Mouse (Mus musculus): ENCODE data around the gene Npr2.
"Not testable (repeated sequence)": the region's sequence is repeated elsewhere in the genome, so short reads cannot be mapped to it uniquely, and the experiment has no call there.

Gene Npr2

DNA sequence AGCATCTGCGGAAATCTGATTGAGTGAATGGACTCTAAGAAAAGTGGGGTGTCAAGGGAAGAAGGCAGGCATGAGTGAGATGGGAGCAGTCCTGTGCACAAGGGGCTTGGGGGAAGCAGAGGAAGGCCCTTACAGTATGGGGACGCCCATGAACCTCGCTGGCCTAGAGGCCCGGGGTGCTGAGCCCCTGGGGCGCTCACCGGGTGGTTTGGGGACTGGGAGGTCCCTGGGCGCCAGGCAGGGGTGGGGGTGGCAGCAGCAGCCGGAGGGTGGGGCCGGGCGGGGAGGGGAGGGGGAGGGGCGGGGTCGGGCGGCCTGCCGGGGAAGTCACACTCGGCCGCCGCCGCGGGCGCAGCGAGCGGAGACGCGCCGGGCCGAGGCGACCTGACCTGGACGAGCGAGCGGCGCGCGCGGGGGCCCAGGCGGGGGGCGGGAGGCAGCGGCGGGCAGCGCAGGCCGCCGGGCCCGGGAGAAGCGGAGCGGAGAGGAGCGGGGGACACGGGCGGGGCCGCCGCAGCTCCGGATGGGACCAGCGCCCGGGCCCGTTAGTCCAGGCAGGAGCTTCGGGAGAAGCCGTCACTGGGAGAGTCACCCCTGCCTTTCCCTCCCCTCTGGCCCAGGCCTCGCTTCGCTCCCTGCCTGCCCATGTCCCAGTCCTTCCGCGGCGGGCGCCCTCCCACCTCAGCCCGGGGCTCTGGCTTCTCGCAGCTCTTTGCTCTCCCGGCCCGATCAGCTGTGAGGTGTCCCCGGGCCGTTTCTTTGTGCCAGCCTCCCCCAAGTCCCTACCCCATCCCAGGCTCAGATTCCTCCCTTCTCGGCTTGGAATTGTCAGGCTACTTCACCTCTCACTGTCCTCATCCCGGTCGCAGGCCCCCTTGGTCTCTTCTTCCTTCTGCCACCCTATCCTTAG lies at the start of gene Npr2:
Gene Npr2, plus strand, starts transcription at position 890 of the 910 bp plus-strand sequence.
- DNase-seq, result peak; percentile 59

- DNase-seq, result no peak
Measured at GRCm38 (mm10) chr4:43582241-43582640, 49.5 kb upstream of the Npr2 start.

DNA sequence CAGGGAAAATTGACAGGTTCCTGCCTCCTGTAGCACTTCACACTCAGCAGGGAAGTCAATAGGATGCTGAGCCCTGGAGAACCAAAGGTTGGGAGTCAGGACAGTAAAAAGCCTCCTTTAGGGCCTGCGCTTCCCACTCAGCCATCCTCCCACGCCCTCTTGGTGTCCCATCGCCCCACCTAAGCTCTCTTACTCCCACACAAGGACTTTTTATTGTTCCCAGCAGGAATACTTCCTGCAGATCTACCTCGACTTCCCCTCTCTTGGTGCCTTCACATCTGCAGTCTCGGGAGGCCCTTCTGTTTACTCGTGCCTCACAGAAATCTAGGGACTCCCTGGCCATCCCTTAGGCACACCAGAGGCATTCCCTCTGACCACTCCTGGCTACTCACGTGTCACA lies 48.3 kb upstream of the Npr2 start:
- no peak for DNase-seq

- DNase-seq, result no peak
Measured at GRCm38 (mm10) chr4:43584444-43585416, 47.0 kb upstream of the Npr2 start, which contains the start of gene Msmp. Gene Msmp, minus strand, starts transcription at chr4:43584494.

- DNase-seq, result no peak
Measured at GRCm38 (mm10) chr4:43585682-43586081, 46.1 kb upstream of the Npr2 start.

- DNase-seq, result no peak
Measured at GRCm38 (mm10) chr4:43586411-43586810, 45.3 kb upstream of the Npr2 start.

DNA sequence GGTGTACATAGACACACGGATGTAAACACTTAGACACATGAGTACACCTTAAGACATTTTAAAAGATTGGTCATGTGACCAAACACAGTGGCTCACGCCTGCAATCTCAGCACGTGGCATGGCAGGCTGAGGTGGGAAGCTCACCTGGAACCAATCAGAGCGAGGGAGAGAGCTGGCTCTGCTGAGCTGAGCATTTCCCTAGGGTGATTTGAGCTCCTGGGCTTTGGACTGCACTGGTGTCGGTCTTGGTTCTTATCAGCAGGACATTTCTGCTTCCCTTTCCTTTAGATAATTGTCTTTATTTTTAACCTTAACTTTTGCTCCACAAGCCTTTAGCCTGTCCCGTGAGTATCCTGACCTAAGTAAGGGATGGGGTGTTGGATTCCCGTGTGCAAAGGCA lies 44.1 kb upstream of the Npr2 start:
- DNase-seq, result no peak

DNA sequence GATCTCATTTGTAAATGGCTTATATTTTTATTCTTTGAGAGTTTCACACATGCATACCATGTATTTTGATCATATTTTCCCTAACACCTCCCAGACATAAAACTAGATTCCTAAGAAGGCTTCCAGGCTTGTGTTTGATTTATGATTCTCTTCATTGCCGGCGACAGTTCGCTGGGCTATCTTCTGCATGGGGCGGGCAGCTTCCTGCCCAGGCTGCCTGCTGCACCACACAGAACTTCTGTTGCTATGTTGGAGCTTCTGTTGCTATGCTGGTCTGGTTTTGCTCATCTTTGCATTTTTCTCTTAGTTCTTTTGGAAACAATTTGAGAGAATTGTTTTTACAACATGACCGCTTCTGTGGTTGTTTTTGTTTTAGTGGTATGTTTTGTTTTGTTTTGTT lies 40.2 kb upstream of the Npr2 start:
- DNase-seq, result no peak

- DNase-seq, result no peak
Measured at GRCm38 (mm10) chr4:43591961-43592360, 39.8 kb upstream of the Npr2 start.

DNA sequence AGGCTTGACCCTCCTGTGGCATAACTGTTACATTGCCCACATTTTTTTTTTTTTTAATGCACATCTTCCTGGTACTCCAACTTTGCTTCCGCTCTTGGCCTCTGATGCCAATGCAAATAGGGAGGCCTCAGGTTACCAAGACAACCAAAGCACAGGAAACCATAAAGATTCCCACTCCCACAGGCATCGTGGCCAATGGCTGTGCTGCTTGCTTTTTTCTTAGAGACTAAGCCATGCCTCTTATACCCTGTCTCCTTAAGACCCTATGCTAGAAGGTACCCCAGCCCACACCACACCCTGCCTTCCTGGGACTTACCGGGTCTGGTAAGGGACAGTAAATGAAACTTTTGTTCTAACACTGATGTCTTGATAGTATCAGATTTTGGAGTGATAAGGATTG lies 38.3 kb upstream of the Npr2 start:
- peak; percentile 1 for DNase-seq

GRCm38 (mm10) chr4:43596597-43596996 lies 35.1 kb upstream of the Npr2 start:
- not testable (repeated sequence) for DNase-seq

DNA sequence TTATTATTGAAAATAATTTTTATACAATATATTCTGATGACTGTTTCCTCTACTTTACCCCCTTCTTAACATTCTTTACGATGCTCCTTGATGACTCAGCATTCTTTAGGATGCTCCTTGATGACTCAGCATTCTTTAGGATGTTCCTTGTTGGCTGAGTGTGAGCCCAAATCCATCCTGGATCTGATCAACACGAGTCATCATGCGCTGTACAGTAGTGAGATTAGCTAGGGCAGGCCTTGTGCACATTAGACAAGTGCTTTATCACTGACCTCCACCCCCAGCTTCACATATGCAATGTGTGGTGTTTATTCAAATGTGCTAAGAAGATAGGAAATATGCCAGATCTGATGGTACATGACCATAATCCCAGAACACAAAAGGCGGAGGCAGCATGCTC lies 33.5 kb upstream of the Npr2 start:
- peak; percentile 73 for DNase-seq

DNA sequence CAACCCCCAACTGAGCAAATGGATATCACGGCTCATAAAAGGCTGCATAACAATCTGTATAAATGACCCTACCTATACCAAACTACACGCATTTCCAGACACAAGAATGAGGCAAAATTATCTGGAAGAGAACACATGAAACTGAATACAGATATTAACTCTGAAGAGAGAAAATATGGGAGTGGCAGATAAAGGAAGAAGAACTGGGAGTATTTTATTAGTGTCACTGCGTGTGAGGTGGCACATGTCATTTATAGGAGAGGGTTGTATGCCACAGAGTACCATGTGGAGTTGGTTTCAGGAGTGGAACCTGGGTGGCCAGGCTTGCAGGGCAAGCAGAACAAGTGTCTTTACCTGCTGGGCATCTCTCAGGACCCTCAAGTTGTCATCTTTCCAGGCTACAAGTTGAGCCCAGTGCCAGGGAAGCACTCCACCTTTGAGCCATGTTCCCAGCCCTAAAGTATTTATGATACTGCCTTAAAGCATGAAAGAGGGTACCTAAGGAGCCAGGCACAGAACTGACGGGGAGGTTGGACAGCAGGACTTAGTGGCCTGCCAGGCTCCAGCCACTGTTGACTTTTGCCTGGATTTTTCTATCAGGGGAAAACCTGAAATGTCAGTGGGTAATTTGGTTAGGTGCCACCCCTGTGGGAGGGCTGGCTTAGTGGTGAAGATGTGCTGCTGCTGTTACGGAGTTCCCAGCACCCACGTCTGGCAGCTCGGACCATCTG lies 32.9 kb upstream of the Npr2 start:
- DNase-seq, result no peak

DNA sequence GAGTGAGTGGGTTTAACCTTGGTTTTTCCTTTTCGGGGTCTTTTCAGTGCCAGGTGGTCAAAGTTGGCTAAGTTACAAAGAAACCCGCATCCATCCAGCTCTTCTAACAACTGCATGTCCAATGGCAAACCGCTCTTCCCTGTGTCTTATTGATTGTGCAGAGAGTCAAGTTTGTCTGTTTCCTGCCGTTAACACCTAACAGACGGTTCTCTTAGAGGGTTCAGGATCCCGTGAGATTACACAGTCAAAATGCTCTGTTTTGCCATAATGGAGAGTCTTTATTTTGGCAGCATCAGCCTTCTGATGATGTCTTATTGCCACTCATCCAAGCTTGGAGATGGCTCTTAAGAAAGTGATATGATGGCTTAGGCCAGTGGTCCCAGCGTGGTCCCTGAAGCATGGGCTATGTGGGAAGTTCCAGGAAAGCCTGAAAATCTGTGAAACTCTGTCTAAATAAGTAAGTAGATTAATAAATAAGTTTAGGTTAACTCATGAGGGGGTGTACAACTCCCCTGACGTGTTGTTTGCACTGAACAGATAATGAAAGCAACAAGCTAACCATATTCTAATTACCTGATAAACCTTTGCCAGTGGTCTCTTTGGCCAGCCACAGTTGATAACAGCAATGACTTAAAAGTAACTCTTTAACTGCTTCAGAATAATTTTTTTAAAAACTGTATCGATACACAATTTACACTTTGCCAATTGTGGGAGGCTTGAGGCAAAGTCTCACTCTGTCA lies 31.4 kb upstream of the Npr2 start:
- DNase-seq, result no peak

GRCm38 (mm10) chr4:43604099-43604498 lies 27.6 kb upstream of the Npr2 start:
- DNase-seq, result no peak

- peak; percentile 79 for DNase-seq
Measured at GRCm38 (mm10) chr4:43604751-43605685, 26.7 kb upstream of the Npr2 start.

- DNase-seq, result no peak
Measured at GRCm38 (mm10) chr4:43612534-43612933, 19.2 kb upstream of the Npr2 start.

- peak; percentile 45 for DNase-seq
Measured at GRCm38 (mm10) chr4:43613060-43613730, 18.5 kb upstream of the Npr2 start.

DNA sequence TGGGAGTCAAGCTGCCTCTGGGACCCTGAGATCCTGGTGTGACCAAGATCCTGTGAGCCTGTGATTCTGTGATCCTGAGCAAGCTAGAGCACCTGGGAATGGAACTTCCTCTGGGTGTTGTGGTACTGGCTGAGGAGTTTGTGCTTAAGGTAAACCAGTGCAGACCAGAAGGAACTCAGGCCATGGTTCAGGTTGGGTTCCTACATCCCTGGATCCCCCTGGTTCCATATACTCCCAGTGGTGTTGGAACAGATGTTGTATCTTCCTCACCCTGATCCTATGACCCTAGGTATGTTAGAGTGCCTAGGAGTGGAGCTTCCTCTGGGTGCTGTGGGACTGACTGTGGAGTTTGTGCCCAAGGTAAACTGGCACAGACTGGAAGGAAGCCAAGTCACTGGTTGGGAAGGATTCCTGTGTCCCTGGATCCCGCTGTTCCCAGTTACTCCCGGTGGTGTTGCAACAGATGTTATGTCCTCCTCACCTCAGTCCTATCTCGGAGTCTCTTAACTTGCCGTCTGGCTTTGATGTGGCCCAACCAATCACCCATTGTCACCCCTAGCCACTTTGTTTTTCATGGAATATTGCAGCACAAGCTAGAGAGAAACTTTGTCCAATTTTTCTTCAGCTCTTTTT lies 11.5 kb upstream of the Npr2 start:
- DNase-seq, result no peak

Measured in liver (tissue).